Mouse (Mus musculus) embryo, embryonic 11.5 days (tissue): Measurements from ENCODE around the gene Nsun6.

Experiments
- DNase-seq: peaks from one replicate; pipeline ENCODE4 v3.0.0-alpha.2; 2012; ENCODE audit warnings: low read depth, low spot score

The Nsun6 gene

DNA sequence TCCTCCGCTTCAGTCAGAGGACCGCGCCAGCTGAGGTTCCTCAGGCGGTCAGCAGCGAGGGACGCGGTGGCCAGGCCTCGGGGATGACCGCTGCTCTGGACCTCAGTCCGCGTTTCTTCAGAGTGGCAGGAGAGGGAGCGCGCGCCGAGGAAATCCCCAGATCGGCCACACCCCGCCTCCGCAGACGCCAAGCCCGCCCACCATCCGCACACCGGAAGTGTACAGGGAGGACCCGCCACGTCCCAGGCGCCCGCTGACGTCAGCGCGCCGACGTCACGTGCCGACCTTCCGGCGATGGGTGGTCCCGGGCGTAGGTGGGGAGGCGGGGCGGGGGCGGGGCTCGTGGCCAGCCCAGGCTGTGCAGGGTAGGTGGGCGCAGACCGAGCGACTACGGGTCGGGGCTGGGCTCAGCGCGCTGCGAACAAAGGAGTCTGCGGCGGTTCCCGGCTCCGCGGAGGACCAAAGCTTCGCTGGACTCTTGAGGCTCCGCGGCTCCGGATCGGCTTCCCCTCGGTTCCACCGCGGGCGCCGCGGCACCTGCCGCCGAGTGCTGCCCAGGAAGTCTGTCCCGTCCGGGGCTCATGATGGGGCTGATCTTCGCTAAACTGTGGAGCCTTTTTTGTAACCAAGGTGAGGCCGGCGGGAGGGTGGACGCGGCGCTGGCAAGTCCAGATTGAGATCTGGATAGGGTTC, at the start of gene Nsun6:
Gene Nsun6 (minus strand): TSS at position 125 of the 693 bp plus-strand sequence.
- DNase-seq = peak; percentile 95

DNA sequence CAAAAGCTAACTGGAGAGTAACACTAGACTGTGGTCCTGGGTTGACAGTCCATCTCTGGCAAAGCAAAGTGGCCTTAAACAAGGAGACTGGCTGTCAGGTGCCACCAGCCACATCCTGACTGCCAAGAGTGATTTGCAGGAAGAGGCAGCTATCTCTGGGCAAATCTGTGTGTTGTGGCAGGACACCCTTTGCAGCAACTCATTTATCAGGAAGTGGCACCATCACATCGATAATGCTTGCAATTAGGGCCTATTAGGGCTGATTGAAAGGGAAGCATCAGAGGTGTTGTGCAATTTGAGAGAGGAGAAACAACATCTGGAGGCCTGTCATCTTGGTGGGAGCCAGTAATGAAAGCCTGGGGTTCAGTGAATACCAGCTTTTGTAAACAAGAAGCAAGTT, 49.5 kb upstream of the Nsun6 start:
- DNase-seq = no peak

DNA sequence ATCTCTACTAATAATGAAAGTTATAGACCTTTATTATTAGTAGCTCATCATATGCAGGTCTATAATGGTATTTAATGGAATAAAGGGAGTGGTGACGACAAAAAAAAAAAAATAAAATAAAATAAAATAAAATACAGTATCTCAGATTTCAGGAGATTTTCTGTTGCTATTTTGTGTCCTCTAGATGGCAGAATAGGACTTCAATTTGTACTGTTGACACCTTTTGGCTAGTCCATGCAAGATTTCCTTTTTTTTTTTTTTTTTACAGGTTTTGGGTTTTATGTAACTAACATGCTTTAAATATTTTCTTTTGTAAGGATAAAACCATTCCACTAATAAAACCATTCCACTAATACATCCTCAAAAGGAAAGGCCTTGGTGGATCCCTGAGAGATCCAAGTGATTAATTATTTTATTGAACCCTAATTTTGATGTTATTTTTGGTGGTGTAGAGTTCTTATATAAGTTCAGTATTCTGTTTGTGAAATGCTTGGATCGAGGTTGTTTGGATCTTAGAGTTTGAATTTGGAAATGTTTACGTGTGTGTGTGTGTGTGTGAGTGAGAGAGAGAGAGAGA, 41.7 kb upstream of the Nsun6 start:
- peak; percentile 2 for DNase-seq

DNA sequence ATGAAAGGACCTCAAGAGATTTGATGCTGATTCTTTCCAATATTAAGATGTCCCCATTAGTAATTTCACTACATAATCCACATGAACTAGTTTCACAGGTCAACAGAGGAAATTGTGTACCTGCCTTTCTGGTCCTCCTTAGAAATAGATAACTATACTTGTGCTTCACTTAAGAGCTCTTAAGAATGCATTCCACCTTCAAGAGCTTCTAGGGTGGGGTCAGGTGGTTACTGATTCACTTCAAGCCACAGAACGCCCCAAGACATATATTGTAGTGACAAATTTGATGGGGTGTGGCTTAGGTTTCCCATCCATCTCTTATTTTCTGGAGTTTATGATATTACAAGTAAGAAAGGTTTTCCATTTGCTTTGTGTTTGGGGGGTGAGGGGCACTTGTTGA, 32.4 kb upstream of the Nsun6 start:
- no peak for DNase-seq

DNA sequence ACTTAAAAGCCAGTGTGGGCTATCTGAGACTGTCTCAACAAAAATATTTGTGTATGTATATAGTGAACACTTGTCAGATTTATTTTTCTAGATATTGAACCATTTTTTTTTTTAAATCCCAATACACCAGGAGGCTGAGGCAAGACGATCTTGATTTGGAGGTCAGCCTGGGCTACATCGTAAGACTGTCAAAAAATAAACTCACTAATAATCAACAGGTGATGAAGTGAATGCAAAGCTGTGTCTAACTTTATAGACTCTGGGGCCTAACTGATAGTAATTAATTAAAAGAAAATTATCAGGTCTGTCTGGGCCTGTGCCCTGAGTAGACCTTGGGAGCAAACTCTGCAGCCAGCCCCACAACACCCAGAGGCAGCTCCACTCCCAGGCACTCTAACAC, 28.8 kb upstream of the Nsun6 start:
- DNase-seq = no peak

DNA sequence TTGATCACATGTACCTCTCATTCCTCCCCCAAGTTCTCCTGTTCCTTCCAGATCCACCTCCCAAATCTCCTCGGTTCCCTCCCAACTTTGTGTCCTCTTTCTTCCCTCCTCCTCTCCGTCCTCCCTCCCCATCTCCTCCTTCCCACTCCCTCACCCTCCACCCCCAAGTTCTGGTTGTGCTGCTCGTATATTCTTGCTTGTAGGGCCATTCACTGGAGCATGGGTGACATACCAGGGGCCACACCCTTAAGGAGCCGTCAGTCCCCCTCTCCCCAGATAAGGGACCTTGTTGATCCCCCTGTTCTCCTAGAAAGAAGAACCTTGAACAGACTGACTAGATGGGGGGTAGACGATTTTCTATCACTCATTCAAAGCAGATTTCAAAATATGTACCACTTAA, 12.2 kb upstream of the Nsun6 start:
- no peak for DNase-seq

DNA sequence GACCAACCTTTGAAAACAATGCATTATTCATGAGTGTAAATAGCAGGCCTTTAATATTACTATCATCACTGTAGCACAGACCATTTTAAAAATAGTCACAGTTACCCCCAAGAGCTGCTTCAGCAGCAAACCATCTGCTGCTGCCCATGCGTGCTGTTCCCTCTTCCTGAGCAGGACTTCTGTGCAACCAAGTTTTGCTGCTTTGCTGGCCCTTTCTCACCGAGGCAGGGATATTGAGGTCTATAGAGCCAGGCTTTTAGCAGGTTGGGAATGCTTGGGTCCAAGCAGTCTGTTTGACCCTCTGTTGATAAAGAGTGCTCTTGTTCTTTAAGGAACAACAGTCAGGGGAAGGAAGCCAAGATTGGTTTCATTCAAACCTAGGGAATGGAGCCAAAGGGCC, 10.6 kb upstream of the Nsun6 start:
- no peak for DNase-seq

DNA sequence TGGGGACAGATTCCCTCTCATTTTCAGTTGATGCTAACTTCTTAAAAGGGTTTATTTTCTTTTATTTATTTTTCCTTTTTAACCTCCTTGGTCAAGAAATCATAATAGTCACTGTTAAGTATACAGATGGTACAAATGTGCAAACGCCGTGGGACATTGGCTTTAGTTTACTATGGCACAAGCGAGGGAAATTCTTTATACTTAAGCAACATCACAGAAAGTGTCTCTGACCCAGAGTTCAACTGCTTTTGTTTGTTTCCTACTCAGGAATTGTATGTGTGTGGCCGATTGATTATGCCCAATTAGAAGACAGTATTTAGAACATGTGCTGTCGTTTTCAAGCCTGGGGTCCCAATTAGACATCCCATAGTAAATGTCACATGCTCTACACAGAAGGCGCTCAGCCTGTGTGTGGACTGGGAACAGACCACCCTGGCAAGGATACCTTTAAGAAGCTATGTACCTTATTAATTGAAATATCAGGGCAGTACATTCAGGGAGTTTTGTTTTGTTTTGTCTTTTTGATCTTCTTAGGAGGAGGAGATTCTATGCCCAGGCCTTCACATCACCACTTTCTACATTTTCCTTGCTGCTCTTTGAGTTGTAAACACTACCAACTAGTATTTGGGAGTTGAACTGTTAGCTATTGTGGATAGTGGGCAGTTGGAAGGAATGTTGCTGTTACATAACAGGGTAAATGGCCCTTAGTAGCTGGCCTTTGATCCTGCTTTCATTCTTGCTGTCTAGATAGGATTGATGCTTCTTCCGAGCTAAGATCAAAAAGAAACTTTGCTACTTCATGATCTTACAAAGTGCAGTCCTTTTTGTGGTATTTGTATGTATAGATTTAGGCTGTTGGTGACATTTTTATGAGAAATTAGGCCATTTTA, 9.8 kb upstream of the Nsun6 start:
- no peak for DNase-seq

DNA sequence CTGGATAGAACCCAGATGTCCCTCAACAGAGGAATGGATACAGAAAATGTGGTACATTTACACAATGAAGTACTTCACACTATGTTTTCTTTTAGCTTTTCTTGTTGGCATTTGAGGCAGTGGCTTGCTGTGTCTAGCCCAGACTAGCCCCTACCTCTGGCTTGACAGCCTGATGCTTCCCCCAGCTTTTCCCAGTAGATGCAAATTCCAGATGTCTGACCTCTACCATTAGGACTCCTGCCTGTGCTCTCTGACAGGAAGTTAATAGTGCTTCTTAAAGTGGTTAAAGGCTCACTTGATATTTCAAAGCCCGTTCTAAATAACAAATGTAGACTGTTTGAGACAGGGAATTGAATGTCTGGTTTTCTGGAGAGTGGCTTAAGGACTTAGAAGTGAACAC, 8.9 kb upstream of the Nsun6 start:
- DNase-seq = no peak

DNA sequence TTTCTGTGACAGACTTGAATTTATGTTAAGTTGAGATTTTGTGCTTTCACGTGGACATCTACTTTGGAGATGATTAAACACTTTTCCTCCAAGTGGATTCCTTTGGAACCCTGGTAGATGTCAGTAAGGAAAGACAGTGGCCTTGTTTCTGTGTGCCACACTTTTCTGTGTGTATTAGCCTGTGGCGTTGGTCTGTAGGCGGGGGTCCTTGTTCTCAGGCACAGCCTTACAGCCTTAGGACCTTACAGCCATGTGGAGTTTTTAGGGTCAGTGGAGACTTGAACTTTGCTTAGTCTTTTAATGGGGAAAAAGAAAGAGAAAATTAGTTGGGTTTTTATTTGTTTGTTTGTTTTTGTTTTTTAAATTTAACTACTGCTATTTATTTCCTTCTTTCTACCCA, 6.0 kb upstream of the Nsun6 start:
- DNase-seq = no peak

DNA sequence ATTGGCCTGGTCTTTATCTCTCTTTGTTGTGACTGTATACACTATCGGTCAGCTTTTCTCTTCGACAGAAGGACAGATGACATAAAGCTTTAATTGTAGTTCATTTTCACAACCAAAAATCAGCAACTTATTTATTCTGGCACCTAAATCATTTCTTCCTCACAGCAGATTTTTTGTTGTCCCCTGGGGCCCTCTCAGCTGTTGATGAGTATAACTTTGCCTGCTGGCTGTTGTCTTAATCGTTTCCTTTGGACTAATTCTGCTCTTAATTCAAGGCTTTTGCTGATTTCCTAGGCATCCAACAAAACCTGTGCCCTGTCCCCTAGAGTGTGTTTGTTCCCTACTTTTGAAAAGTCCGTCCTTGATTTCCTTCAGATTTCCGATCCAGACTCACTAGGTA, 3.4 kb upstream of the Nsun6 start:
- DNase-seq = no peak

DNA sequence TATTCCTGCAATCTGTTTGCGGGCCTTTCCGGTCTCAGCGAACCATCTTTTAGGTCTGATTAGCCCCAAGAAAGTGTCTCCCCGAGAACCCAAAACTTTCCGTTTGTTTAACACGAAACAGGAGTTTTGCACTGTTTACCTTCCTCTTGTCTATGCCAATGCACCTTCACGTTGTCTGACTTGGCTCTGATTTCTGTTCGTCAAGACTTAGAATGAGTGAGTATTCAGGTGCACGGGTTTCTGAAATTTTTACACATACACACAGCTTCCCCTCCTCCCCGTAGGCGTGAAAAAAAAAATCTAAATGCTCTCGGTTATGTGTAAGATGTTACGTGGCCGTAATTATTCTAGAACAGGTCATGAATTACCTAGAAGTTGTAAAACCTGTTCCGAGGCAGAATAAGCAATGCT, 877 bp upstream of the Nsun6 start:
- peak; percentile 20 for DNase-seq

DNA sequence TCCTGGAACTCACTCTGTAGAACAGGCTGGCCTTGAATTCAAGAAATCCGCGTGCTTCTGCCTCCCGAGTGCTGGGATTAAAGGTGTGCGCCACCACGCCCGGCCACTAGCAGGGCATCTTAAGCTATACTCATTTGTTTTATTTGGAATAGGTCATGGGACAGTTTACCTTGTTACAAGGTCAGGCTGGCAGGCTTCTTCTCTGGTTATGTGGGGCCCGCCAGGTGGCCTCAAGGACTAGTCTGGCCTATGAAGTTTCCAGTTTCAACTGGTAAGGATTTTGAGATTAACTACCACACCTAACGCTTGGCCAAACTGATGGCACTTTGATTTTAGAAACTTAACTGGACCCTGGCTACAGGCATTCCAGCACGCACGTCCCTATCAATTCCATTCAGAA, 373 bp downstream of the Nsun6 start:
- DNase-seq = no peak

DNA sequence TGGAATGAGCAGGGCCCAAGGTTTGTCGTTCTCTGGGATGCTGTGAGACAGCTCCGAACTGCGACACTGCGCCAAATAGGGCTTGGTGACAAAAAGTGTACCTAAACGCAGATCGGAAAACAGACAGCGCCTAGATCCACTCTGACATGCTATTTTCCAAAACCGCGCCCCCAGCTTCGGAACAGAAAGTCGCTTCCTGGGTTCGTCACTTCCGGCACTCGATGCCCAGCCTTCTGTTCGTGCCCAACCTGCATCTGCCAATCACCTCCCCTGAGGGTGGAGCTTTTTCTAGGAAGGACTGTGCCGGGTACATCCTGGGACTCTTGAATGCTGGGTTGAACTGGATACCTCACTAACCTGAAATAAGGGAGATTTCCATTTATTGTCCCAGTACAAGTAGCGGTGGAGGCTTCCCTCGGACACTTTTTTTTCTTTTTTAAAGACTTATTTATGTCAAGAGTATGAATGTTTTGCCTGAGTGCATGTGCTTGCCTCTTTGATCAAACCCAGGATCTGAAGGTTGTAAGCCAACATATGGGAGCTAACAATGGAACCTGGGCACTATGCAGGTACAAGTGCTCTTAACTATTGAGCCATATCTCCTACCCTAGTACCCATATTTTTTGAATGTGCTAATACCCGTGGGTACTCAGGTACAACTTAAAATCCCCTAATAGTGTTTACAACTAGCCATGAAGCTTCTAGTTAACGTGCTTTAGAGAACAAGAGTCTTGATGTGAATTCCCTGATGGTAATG, 5.6 kb downstream of the Nsun6 start, which contains the start of gene Arl5b:
Gene Arl5b (plus strand): TSS at position 279 of the 757 bp plus-strand sequence.
- DNase-seq = peak; percentile 84

DNA sequence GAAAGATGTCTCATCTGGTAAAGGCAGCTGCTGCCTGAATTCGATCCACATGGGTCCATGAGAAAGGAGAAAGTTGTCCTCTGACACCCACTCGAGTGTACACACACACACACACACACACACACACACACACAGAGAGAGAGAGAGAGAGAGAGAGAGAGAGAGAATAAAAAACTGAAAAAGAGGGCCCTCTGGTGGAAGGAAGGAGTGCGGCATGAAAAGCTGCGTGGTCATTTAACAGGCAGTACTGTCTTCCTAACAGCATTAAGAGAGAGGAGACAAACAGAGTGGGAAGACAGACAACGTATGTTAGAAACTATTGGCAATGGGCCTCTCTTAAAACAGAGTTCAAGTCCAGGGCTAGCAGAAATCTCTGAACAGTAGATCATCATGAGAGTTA, 14.5 kb downstream of the Nsun6 start:
- DNase-seq = no peak

DNA sequence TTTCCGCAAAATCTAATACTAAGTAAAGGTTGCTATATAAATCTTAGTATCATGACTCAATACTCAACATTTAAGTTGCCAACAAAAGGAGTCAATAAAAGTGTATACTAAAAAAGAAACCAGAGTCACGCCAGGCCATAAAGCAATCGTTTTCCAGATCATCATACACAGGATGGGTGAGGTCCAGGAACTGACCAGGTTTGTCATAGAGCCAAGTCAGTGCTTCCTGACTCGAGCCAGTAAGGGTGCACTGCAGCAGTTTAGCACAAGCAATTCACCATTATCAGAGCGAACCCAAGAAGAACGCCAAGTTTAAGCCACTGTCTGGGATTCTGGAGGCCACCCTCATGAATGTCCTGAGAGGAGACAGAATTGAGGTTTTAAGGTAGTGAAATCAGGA, 16.2 kb downstream of the Nsun6 start:
- no peak for DNase-seq

DNA sequence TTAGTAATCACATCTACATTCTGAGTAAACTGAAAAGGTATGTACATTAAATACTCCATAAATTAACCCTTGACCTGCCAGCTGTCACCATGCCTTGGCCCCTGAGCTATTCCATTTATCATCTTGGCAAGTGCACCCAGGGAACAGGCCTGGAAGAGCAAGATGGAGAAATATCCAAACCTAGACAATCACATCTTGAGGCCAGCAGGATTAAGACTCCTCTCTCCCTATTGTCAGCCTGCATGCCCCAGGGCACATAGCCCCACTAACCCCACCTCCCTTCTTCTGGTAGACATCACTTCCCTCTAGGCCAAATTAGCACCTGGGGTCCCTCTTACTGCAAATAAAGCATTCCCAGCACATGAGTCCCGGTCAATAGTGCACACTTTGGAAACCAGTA, 27.1 kb downstream of the Nsun6 start:
- no peak for DNase-seq

DNA sequence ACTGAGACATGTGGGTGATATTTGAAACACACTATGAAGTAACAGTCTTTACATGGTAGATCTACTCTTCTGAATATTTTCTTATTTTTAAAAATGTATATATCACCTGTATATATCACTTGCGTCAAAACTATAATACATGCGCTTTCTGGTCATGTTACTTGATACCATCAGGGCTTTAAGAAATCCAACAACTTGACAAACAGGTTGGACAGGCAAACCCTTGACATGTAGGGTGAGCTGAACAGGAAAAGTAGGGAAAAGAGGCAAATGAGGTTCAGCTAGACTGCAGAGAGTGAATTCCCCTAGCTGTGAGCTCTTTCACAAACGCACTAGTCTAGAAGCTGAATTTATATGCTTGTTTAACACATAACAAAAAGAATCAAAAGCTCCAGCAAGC, 28.1 kb downstream of the Nsun6 start:
- DNase-seq = no peak

DNA sequence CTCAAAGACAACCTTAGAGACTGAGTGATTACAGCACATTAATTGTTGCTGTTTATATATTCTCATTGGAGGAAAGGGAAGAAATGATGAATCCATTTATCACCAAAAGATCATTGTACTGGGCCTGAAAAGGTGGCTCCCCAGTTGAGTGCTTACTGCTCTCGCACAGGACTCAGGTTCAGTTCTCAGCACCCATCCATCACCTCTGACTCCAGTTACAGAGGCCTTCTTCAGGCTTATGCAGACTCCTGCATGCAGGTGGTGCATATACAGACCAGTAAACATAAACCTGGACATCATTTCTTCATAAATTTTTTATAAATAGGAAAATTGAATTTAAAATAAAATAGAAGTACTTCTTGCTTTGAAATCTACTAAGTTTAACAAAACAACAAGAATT, 46.8 kb downstream of the Nsun6 start:
- no peak for DNase-seq

DNA sequence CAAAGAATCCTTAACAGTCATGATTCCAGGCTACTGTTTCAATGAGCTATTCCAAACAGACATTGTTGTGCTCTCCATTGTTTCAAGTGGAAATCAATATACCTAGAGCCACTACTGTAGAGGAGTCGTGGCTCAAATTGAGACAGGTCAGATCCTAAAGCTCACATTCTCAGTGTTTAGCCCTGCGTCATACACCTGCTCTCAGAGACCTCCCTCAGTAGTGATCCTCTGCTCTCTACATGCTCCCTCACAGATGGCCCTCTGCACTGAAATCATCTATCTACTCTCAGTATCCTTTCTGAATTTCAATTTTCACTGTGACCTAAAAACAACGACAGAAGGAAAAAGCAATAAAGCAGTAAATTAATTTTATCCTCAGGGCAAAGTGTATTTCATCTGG, 47.3 kb downstream of the Nsun6 start:
- DNase-seq = no peak

DNA sequence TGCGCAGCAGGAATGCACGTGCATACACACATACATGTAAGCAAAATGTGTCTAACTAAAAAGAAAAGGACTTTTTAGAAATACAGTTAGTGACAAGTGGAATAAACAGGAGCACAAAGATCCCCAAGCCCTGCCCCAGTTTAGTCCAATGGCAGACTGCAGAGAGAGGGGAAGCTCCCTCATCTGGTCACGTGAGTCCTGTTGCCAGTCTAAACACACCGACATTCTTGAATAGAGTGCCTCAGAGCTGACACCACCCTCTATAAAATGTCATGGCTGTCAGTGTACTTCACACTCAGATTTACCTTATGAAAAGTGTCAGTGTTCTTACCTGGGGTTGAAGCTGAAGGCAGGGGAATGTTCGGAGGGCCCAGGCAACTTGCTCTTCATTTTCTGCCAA, 57.0 kb downstream of the Nsun6 start:
- DNase-seq = no peak

DNA sequence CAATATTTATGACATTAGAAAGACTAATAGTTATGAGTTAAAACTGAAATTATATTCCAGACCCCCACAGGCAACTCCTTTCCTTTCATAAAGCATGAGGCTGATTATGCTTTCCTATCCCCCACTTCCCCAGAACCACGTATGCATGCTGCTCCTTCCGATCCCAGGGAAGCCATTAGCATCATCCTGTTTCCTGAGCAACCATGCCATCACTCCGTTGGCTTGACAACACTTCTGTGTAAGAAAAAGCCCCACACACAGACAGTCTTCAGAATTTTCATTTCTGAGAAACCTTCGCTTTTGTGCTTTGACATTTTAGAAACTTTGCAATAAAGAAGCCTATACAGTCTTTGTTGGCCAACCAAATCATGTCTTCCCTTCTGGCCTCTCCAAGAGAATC, 58.8 kb downstream of the Nsun6 start:
- DNase-seq = no peak
